ENCODE assay signal across 12 mouse cellular contexts in genomic region chr12:80103089-80103488, GRCm38 (mm10). TPM values are rescaled to one million over a fixed set of nuclear protein-coding genes. Genes with fewer than 3 reads are reported as not detected.
DNase-seq lines count a peak whose midpoint lies in the region; ATAC-seq lines count a peak whose summit lies in the region.
"Had no signal": no experiment of that assay in that cellular context is flagged by ENCODE, and none has a peak within 500 bp of the region (broad histone marks: within the 10 kb centered on the region; RNA-seq: fewer than 3 reads in every experiment).

No protein-coding gene starts in this region.

- 48% methylated on average over 4 of the region's 4 CpGs for WGBS in kidney, embryonic 15.5 days
- WGBS in embryonic facial prominence, embryonic 13.5 days = 47% methylated on average over 4 of the region's 4 CpGs
- 65% methylated on average over 4 of the region's 4 CpGs for WGBS in limb, embryonic 10.5 days

- no peaks in the 10 kb centered on the region for H3K27me3 ChIP-seq in kidney, embryonic 15.5 days
- H3K27me3 ChIP-seq in embryonic facial prominence, embryonic 13.5 days = no peaks in the 10 kb centered on the region
- H3K27me3 ChIP-seq in limb, embryonic 10.5 days (ENCODE audit: low read depth, poor library complexity, severe bottlenecking) = no peaks in the 10 kb centered on the region
- H3K27me3 ChIP-seq: CH12.LX had no signal

- H3K4me1 ChIP-seq in kidney, embryonic 15.5 days = peaks cover 44% of the 10 kb centered on the region
- H3K4me1 ChIP-seq in embryonic facial prominence, embryonic 13.5 days = peaks cover 10% of the 10 kb centered on the region
- H3K4me1 ChIP-seq in limb, embryonic 10.5 days = peaks cover 9% of the 10 kb centered on the region

- peak; percentile 14; the same call in 1 of the 2 replicates for ATAC-seq in kidney, embryonic 15.5 days (replicated peaks; ENCODE audit: low FRiP score)
- no peak for ATAC-seq in embryonic facial prominence, embryonic 13.5 days (ENCODE audit: insufficient number of reproducible peaks, insufficient read depth, low FRiP score, low TSS enrichment, low read depth)

- no peak overlapping the region for H3K4me2 ChIP-seq in kidney, embryonic 15.5 days
- H3K4me2 ChIP-seq in embryonic facial prominence, embryonic 13.5 days = no peak overlapping the region

- no peak for DNase-seq in kidney, postnatal 4 days
- DNase-seq in limb, embryonic 10.5 days (ENCODE audit: low spot score) = no peak
- DNase-seq in lung, postnatal 10 days = peak; percentile 30
- DNase-seq in adrenal gland, postnatal 25 days = no peak
- DNase-seq in left cerebral cortex, postnatal 36 days (ENCODE audit: low spot score in 2 of 2) = no peak
- DNase-seq: cerebellum, adult 18-20 months; heart, postnatal 10 days; thymus, postnatal 25 days had no signal

- no peak overlapping the region for H3K4me3 ChIP-seq in kidney, embryonic 15.5 days (replicated peaks)
- H3K4me3 ChIP-seq in embryonic facial prominence, embryonic 13.5 days = no peak overlapping the region
- H3K4me3 ChIP-seq in limb, embryonic 10.5 days = no peak overlapping the region
- H3K4me3 ChIP-seq: myocyte had no signal

- no peaks in the 10 kb centered on the region for H3K9me3 ChIP-seq in kidney, embryonic 15.5 days (replicated peaks)
- H3K9me3 ChIP-seq in embryonic facial prominence, embryonic 13.5 days = no peaks in the 10 kb centered on the region
- no peaks in the 10 kb centered on the region for H3K9me3 ChIP-seq in limb, embryonic 10.5 days (replicated peaks)

- H3K9ac ChIP-seq in kidney, embryonic 15.5 days = no peak overlapping the region
- no peak overlapping the region for H3K9ac ChIP-seq in embryonic facial prominence, embryonic 13.5 days

- H3K36me3 ChIP-seq in kidney, embryonic 15.5 days = peaks cover 15% of the 10 kb centered on the region
- H3K36me3 ChIP-seq in embryonic facial prominence, embryonic 13.5 days = peaks cover 13% of the 10 kb centered on the region
- peaks cover 22% of the 10 kb centered on the region for H3K36me3 ChIP-seq in limb, embryonic 10.5 days

- intact Hi-C loops in left cerebral cortex, postnatal 36 days (cut with DNase I) = no loop called here

- peak overlapping the region; percentile 91 for H3K27ac ChIP-seq in kidney, embryonic 15.5 days
- H3K27ac ChIP-seq in embryonic facial prominence, embryonic 13.5 days = peak overlapping the region; percentile 68
- H3K27ac ChIP-seq in limb, embryonic 10.5 days = peak overlapping the region; percentile 68

RNA-seq across cellular contexts. Expression of gene Zfp36l1, which starts 9.7 kb away (rescaled TPM):
- polyA plus RNA-seq in kidney, embryonic 15.5 days (2015; fragmentation: Nextera tagmentation; extraction: Ambion mirVana) = 136 and 154 TPM in 2 replicates
- polyA plus RNA-seq in embryonic facial prominence, embryonic 13.5 days (2015; fragmentation: Nextera tagmentation; extraction: Ambion mirVana) = 149 and 151 TPM in 2 replicates
- 88.4 and 96.4 TPM in 2 replicates for polyA plus RNA-seq in limb, embryonic 10.5 days (2016; fragmentation: Nextera tagmentation; extraction: Ambion mirVana)
- 225 TPM in 2 replicates for total RNA-seq in adrenal gland, postnatal 25 days (2021)
- 10 to 100 TPM; 37.3 to 40.0 TPM for total RNA-seq in left cerebral cortex, postnatal 36 days (2021)
